Mouse (Mus musculus): ENCODE measurements around the gene Myo19. TPM values are rescaled to one million over a fixed set of nuclear protein-coding genes. Genes with fewer than 3 reads are reported as not detected.

The Myo19 gene
- polyA plus RNA-seq, 2 experiments: 3.9 to 6.5 TPM

- no peak for DNase-seq (ENCODE audit: low read depth in 3 of 3, low spot score in 3 of 3)
- no peak overlapping the region for H3K4me3 ChIP-seq (ENCODE audit: insufficient read depth in 1 of 2, low read depth in 2 of 2, low read length in 2 of 2)
- WGBS (ENCODE audit: insufficient replicate concordance): 9% methylated on average over 12 of the region's 12 CpGs
- peak overlapping the region; percentile 5; the same call in 1 of the 2 replicates for H3K4me2 ChIP-seq (ENCODE audit: low read depth)
- no peak for ATAC-seq (ENCODE audit: insufficient read depth)
- no peaks in the 10 kb centered on the region; a peak in 1 of 4 replicates for H3K4me1 ChIP-seq (replicated peaks; ENCODE audit: control insufficient read depth in 2 of 2, insufficient read depth in 2 of 2, low read length in 1 of 2)
- H3K9me3 ChIP-seq (ENCODE audit: control insufficient read depth, low read length): no peaks in the 10 kb centered on the region
- peaks cover 6% of the 10 kb centered on the region for H3K27me3 ChIP-seq (ENCODE audit: control insufficient read depth, insufficient read depth, low read length)
- no peak overlapping the region for H3K27ac ChIP-seq
- no peaks in the 10 kb centered on the region for H3K36me3 ChIP-seq (replicated peaks; ENCODE audit: control insufficient read depth, insufficient read depth, low read depth)
- TF ChIP-seq EP300 (IDR thresholded peaks at IDR 0.05; ENCODE audit: low read depth) (no peak), CTCF (IDR thresholded peaks at IDR 0.05; ENCODE audit: low read depth) (no peak)
- no peak overlapping the region for H3K9ac ChIP-seq (replicated peaks)
Observed at GRCm38 (mm10) chr11:84944639-84945435, 64.9 kb downstream of the Myo19 start.

- no peak overlapping the region for H3K4me3 ChIP-seq (ENCODE audit: insufficient read depth in 1 of 2, low read depth in 2 of 2, low read length in 2 of 2)
- DNase-seq (ENCODE audit: low read depth in 3 of 3, low spot score in 3 of 3) (no peak), ATAC-seq (ENCODE audit: insufficient read depth) (no peak)
- peaks cover 6% of the 10 kb centered on the region for H3K27me3 ChIP-seq (ENCODE audit: control insufficient read depth, insufficient read depth, low read length)
- H3K36me3 ChIP-seq (replicated peaks; ENCODE audit: control insufficient read depth, insufficient read depth, low read depth): no peaks in the 10 kb centered on the region
- WGBS (ENCODE audit: insufficient replicate concordance): 36% methylated on average over 3 of the region's 3 CpGs
- H3K9ac ChIP-seq (replicated peaks): no peak overlapping the region
- no peaks in the 10 kb centered on the region for H3K9me3 ChIP-seq (ENCODE audit: control insufficient read depth, low read length)
- H3K4me2 ChIP-seq (ENCODE audit: low read depth): no peak overlapping the region
- peaks cover 0 to 2% of the 10 kb centered on the region in 2 experiments; a peak in 1 of 4 replicates for H3K4me1 ChIP-seq (replicated peaks; ENCODE audit: control insufficient read depth in 2 of 2, insufficient read depth in 2 of 2, low read length in 1 of 2)
- TF ChIP-seq CTCF (IDR thresholded peaks at IDR 0.05; ENCODE audit: low read depth) (no peak), EP300 (IDR thresholded peaks at IDR 0.05; ENCODE audit: low read depth) (no peak)
- H3K27ac ChIP-seq: no peak overlapping the region
Observed at GRCm38 (mm10) chr11:84945841-84946240, 65.9 kb downstream of the Myo19 start.

GRCm38 (mm10) chr11:84947206-84947605, 67.3 kb downstream of the Myo19 start:
- TF ChIP-seq CTCF (IDR thresholded peaks at IDR 0.05; ENCODE audit: low read depth) (no peak), EP300 (IDR thresholded peaks at IDR 0.05; ENCODE audit: low read depth) (no peak)
- H3K36me3 ChIP-seq (replicated peaks; ENCODE audit: control insufficient read depth, insufficient read depth, low read depth): no peaks in the 10 kb centered on the region
- no peaks in the 10 kb centered on the region for H3K9me3 ChIP-seq (ENCODE audit: control insufficient read depth, low read length)
- DNase-seq (ENCODE audit: low read depth in 3 of 3, low spot score in 3 of 3) (no peak), ATAC-seq (ENCODE audit: insufficient read depth) (no peak)
- no peak overlapping the region for H3K4me2 ChIP-seq (ENCODE audit: low read depth)
- H3K4me3 ChIP-seq (ENCODE audit: insufficient read depth in 1 of 2, low read depth in 2 of 2, low read length in 2 of 2): no peak overlapping the region
- peaks cover 0 to 2% of the 10 kb centered on the region in 2 experiments; a peak in 1 of 4 replicates for H3K4me1 ChIP-seq (replicated peaks; ENCODE audit: control insufficient read depth in 2 of 2, insufficient read depth in 2 of 2, low read length in 1 of 2)
- WGBS (ENCODE audit: insufficient replicate concordance): 64% methylated on average over 6 of the region's 6 CpGs
- H3K27me3 ChIP-seq (ENCODE audit: control insufficient read depth, insufficient read depth, low read length): peaks cover 6% of the 10 kb centered on the region
- no peak overlapping the region for H3K27ac ChIP-seq
- no peak overlapping the region for H3K9ac ChIP-seq (replicated peaks)

- Histone ChIP-seq H3K4me2 (ENCODE audit: low read depth) (no peak overlapping the region), H3K36me3 (replicated peaks; ENCODE audit: control insufficient read depth, insufficient read depth, low read depth) (no peaks in the 10 kb centered on the region), H3K9ac (replicated peaks) (no peak overlapping the region), H3K27ac (no peak overlapping the region), H3K27me3 (ENCODE audit: control insufficient read depth, insufficient read depth, low read length) (peaks cover 6% of the 10 kb centered on the region), H3K9me3 (ENCODE audit: control insufficient read depth, low read length) (no peaks in the 10 kb centered on the region), H3K4me1 (replicated peaks; ENCODE audit: control insufficient read depth in 2 of 2, insufficient read depth in 2 of 2, low read length in 1 of 2) (peaks cover 0 to 2% of the 10 kb centered on the region in 2 experiments; a peak in 1 of 4 replicates), H3K4me3 (ENCODE audit: insufficient read depth in 1 of 2, low read depth in 2 of 2, low read length in 2 of 2) (no peak overlapping the region)
- no peak for DNase-seq (ENCODE audit: low read depth in 3 of 3, low spot score in 3 of 3)
- TF ChIP-seq CTCF (IDR thresholded peaks at IDR 0.05; ENCODE audit: low read depth): no peak
- TF ChIP-seq EP300 (IDR thresholded peaks at IDR 0.05; ENCODE audit: low read depth): no peak
- 36% methylated on average over 3 of the region's 3 CpGs for WGBS (ENCODE audit: insufficient replicate concordance)
- no peak for ATAC-seq (ENCODE audit: insufficient read depth)
Observed at GRCm38 (mm10) chr11:84948114-84948513, 68.2 kb downstream of the Myo19 start.

- Histone ChIP-seq H3K9ac (replicated peaks) (no peak overlapping the region), H3K4me2 (ENCODE audit: low read depth) (no peak overlapping the region), H3K4me1 (replicated peaks; ENCODE audit: control insufficient read depth in 2 of 2, insufficient read depth in 2 of 2, low read length in 1 of 2) (peaks cover 0 to 2% of the 10 kb centered on the region in 2 experiments; a peak in 1 of 4 replicates), H3K4me3 (ENCODE audit: insufficient read depth in 1 of 2, low read depth in 2 of 2, low read length in 2 of 2) (no peak overlapping the region), H3K36me3 (replicated peaks; ENCODE audit: control insufficient read depth, insufficient read depth, low read depth) (no peaks in the 10 kb centered on the region), H3K27ac (no peak overlapping the region), H3K27me3 (ENCODE audit: control insufficient read depth, insufficient read depth, low read length) (peaks cover 6% of the 10 kb centered on the region; the same call in 1 of the 2 replicates), H3K9me3 (ENCODE audit: control insufficient read depth, low read length) (no peaks in the 10 kb centered on the region)
- ATAC-seq (ENCODE audit: insufficient read depth) (no peak), DNase-seq (ENCODE audit: low read depth in 3 of 3, low spot score in 3 of 3) (no peak)
- TF ChIP-seq CTCF (IDR thresholded peaks at IDR 0.05; ENCODE audit: low read depth): no peak
- no peak for TF ChIP-seq EP300 (IDR thresholded peaks at IDR 0.05; ENCODE audit: low read depth)
- 32% methylated on average over 3 of the region's 3 CpGs for WGBS (ENCODE audit: insufficient replicate concordance)
Observed at GRCm38 (mm10) chr11:84948526-84948925, 68.6 kb downstream of the Myo19 start.
